Mouse (Mus musculus): ENCODE results near the gene Aacs. TPM values are rescaled to one million over a fixed set of nuclear protein-coding genes. Genes with fewer than 3 reads are reported as not detected.

Gene Aacs
- total and polyA plus RNA-seq, 3 experiments: 21.3 to 48.8 (median 39.8) TPM

DNA sequence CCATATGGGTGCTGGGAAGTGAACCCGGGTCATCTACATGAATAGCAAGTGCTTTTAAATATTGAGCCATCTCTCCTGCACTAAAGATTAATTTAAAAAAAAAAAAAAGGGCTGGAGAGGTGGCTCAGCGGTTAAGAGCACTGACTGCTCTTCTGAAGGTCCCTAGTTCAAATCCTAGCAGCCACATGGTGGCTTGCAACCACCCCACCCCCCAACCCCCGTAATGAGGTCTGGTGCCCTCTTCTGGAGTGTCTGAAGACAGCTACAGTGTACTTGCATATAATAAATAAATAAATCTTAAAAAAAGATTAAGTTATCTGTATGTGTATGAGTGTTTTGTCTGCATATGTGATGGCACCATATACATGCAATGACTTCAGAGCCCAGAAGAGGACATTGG is 15.0 kb upstream of the Aacs start:
- no peaks in the 10 kb centered on the region for H3K9me3 ChIP-seq (replicated peaks; ENCODE audit: low read length)
- peaks cover 5 to 6% of the 10 kb centered on the region in 2 experiments for H3K4me1 ChIP-seq (ENCODE audit: control insufficient read depth in 1 of 2, insufficient read depth in 2 of 2)
- in situ Hi-C loops (cut with MboI; ENCODE audit: low pct_ligation_motif_present, low pct_unique_long_range_greater_than_20kb, low sequenced_read_pairs): no loop called here
- H3K9ac ChIP-seq (ENCODE audit: insufficient read depth, low read depth): no peak overlapping the region
- H3K4me2 ChIP-seq (ENCODE audit: insufficient read depth, low read depth, poor library complexity, severe bottlenecking): no peak overlapping the region
- TF ChIP-seq PAX5 (IDR thresholded peaks at IDR 0.05; ENCODE audit: low read length): no peak
- peak in 1 of 2 experiments; percentile 28; a peak in 2 of 4 replicates for TF ChIP-seq CTCF (conservative IDR thresholded peaks at IDR 0.05 in 1 of 2, IDR thresholded peaks at IDR 0.05 in 1 of 2; ENCODE audit: low read depth in 2 of 2, low read length in 2 of 2)
- TF ChIP-seq MYC (IDR thresholded peaks at IDR 0.05; ENCODE audit: low read depth, low read length): no peak
- peaks cover 2 to 39% of the 10 kb centered on the region in 2 experiments for H3K36me3 ChIP-seq (replicated peaks in 1 of 2; ENCODE audit: control insufficient read depth in 1 of 2, insufficient read depth in 1 of 2, low read length in 1 of 2)
- no peaks in the 10 kb centered on the region for H3K27me3 ChIP-seq (replicated peaks)
- no peaks in the 10 kb centered on the region for H3K79me2 ChIP-seq (replicated peaks; ENCODE audit: control insufficient read depth, extremely low read depth, insufficient read depth, poor library complexity, severe bottlenecking)
- dilution Hi-C loops (cut with MboI; ENCODE audit: extremely low pct_ligation_motif_present, extremely low pct_unique_long_range_greater_than_20kb, low sequenced_read_pairs): no loop called here
- H3K27ac ChIP-seq (ENCODE audit: insufficient read depth, low read depth): no peak overlapping the region
- DNase-seq (ENCODE audit: extremely low read depth): no peak
- no peak overlapping the region for H3K4me3 ChIP-seq (replicated peaks in 1 of 3; ENCODE audit: low read depth in 2 of 3, low read length in 2 of 3, poor library complexity in 1 of 3)

DNA sequence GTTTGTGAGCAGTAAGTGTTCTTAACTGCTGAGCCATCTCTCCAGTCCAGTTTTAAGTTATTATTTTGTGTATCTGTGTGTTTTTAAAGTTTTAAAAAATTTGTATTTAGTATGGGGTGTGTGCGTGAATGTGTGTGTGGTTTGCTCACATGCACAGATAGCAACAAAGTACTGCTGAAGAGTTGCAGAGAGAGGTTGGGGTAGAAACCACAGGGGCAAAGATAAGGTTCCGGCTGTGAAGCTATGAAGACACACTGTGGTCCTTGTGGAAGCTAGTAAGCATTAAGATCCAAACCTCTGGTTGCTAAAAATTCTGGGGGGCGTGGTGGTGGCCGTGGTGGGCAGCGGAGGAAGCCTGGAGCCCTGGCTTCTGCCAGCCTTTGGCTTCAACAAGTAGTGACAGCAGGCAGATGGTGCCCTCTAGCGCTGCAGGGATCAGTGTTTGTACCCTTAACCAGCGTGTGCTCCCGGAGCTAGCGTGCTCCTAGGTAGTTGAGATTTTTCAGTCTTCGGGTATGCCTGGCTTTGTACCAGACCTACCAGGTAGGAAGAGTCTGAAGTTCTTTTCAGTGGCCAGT is 13.7 kb upstream of the Aacs start:
- DNase-seq (ENCODE audit: extremely low read depth): no peak
- no peak for TF ChIP-seq MYC (IDR thresholded peaks at IDR 0.05; ENCODE audit: low read depth, low read length)
- TF ChIP-seq ELF1 (IDR thresholded peaks at IDR 0.05; ENCODE audit: low read depth, low read length): no peak
- no peak for TF ChIP-seq ETS1 (conservative IDR thresholded peaks at IDR 0.05; ENCODE audit: low read depth, low read length)
- no peak for TF ChIP-seq MAZ (IDR thresholded peaks at IDR 0.05; ENCODE audit: low read depth, low read length)
- peak in 1 of 2 experiments; percentile 28; a peak in 1 of 4 replicates for TF ChIP-seq CTCF (conservative IDR thresholded peaks at IDR 0.05 in 1 of 2, IDR thresholded peaks at IDR 0.05 in 1 of 2; ENCODE audit: low read depth in 2 of 2, low read length in 2 of 2)
- TF ChIP-seq ZKSCAN1 (IDR thresholded peaks at IDR 0.05; ENCODE audit: borderline replicate concordance, low read depth, low read length): no peak
- peak; percentile 21 for TF ChIP-seq RAD21 (IDR thresholded peaks at IDR 0.05; ENCODE audit: low read depth, low read length)
- TF ChIP-seq E2F4 (IDR thresholded peaks at IDR 0.05; ENCODE audit: insufficient replicate concordance, low read depth, low read length): no peak
- TF ChIP-seq HCFC1 (IDR thresholded peaks at IDR 0.05; ENCODE audit: low read depth, low read length): no peak
- no peak for TF ChIP-seq SMC3 (IDR thresholded peaks at IDR 0.05; ENCODE audit: low read depth, low read length)
- H3K4me2 ChIP-seq (ENCODE audit: insufficient read depth, low read depth, poor library complexity, severe bottlenecking): no peak overlapping the region
- no peaks in the 10 kb centered on the region for H3K27me3 ChIP-seq (replicated peaks)
- peaks cover 5 to 10% of the 10 kb centered on the region in 2 experiments for H3K4me1 ChIP-seq (ENCODE audit: control insufficient read depth in 1 of 2, insufficient read depth in 2 of 2)
- no peak overlapping the region for H3K27ac ChIP-seq (ENCODE audit: insufficient read depth, low read depth)
- no peaks in the 10 kb centered on the region for H3K79me2 ChIP-seq (replicated peaks; ENCODE audit: control insufficient read depth, extremely low read depth, insufficient read depth, poor library complexity, severe bottlenecking)
- no peak overlapping the region for H3K4me3 ChIP-seq (replicated peaks in 1 of 3; ENCODE audit: low read depth in 2 of 3, low read length in 2 of 3, poor library complexity in 1 of 3)
- in situ Hi-C loops (cut with MboI; ENCODE audit: low pct_ligation_motif_present, low pct_unique_long_range_greater_than_20kb, low sequenced_read_pairs): no loop called here
- H3K9ac ChIP-seq (ENCODE audit: insufficient read depth, low read depth): no peak overlapping the region
- H3K36me3 ChIP-seq (replicated peaks in 1 of 2; ENCODE audit: control insufficient read depth in 1 of 2, insufficient read depth in 1 of 2, low read length in 1 of 2): peaks cover 0 to 28% of the 10 kb centered on the region in 2 experiments
- dilution Hi-C loops (cut with MboI; ENCODE audit: extremely low pct_ligation_motif_present, extremely low pct_unique_long_range_greater_than_20kb, low sequenced_read_pairs): no loop called here
- no peaks in the 10 kb centered on the region for H3K9me3 ChIP-seq (replicated peaks; ENCODE audit: low read length)

DNA sequence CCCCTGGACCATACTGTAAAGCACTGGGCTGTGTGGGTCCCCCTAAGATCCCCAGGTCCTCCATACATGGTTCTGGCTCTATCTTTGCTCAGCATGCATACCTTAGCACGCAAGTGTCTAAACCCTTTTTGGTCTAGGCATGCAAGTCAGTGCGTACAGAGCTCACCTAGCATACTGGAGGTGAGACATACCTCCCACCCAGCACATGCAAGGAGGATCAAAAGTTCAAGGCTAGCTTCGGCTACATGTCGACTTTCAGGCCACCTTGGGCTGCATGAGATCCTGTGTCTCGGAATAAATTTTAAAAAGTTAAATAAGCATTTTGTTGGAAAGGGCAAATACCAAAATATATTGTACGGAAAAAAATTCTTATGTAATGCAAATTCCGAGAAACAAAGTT is 10.4 kb upstream of the Aacs start:
- Histone ChIP-seq H3K27me3 (replicated peaks) (no peaks in the 10 kb centered on the region), H3K4me1 (ENCODE audit: control insufficient read depth in 1 of 2, insufficient read depth in 2 of 2) (peaks cover 5 to 16% of the 10 kb centered on the region in 2 experiments), H3K79me2 (replicated peaks; ENCODE audit: control insufficient read depth, extremely low read depth, insufficient read depth, poor library complexity, severe bottlenecking) (no peaks in the 10 kb centered on the region), H3K9me3 (replicated peaks; ENCODE audit: low read length) (no peaks in the 10 kb centered on the region), H3K4me2 (ENCODE audit: insufficient read depth, low read depth, poor library complexity, severe bottlenecking) (peak overlapping the region; percentile 55; the same call in 1 of the 2 replicates), H3K27ac (ENCODE audit: insufficient read depth, low read depth) (no peak overlapping the region), H3K9ac (ENCODE audit: insufficient read depth, low read depth) (no peak overlapping the region), H3K4me3 (replicated peaks in 1 of 3; ENCODE audit: low read depth in 2 of 3, low read length in 2 of 3, poor library complexity in 1 of 3) (no peak overlapping the region), H3K36me3 (replicated peaks in 1 of 2; ENCODE audit: control insufficient read depth in 1 of 2, insufficient read depth in 1 of 2, low read length in 1 of 2) (peaks cover 0 to 7% of the 10 kb centered on the region in 2 experiments)
- DNase-seq (ENCODE audit: extremely low read depth): no peak
- no peak for TF ChIP-seq CTCF (conservative IDR thresholded peaks at IDR 0.05 in 1 of 2, IDR thresholded peaks at IDR 0.05 in 1 of 2; ENCODE audit: low read depth in 2 of 2, low read length in 2 of 2)
- TF ChIP-seq USF1 (IDR thresholded peaks at IDR 0.05; ENCODE audit: low read depth, low read length): no peak
- TF ChIP-seq IRF4 (IDR thresholded peaks at IDR 0.05; ENCODE audit: low read depth, low read length): no peak
- TF ChIP-seq USF2 (conservative IDR thresholded peaks at IDR 0.05; ENCODE audit: low read depth, low read length): no peak
- no peak for TF ChIP-seq EP300 (IDR thresholded peaks at IDR 0.05; ENCODE audit: low read length)
- no peak for TF ChIP-seq ELF1 (IDR thresholded peaks at IDR 0.05; ENCODE audit: low read depth, low read length)
- no peak for TF ChIP-seq BHLHE40 (IDR thresholded peaks at IDR 0.05; ENCODE audit: low read depth, low read length)
- TF ChIP-seq POLR2AphosphoS2 (IDR thresholded peaks at IDR 0.05; ENCODE audit: low read depth, low read length): no peak
- no peak for TF ChIP-seq JUND (conservative IDR thresholded peaks at IDR 0.05; ENCODE audit: low read depth, low read length)
- no peak for TF ChIP-seq PAX5 (IDR thresholded peaks at IDR 0.05; ENCODE audit: low read length)
- TF ChIP-seq ETS1 (conservative IDR thresholded peaks at IDR 0.05; ENCODE audit: low read depth, low read length): no peak
- no peak for TF ChIP-seq ZKSCAN1 (IDR thresholded peaks at IDR 0.05; ENCODE audit: borderline replicate concordance, low read depth, low read length)
- in situ Hi-C loops (cut with MboI; ENCODE audit: low pct_ligation_motif_present, low pct_unique_long_range_greater_than_20kb, low sequenced_read_pairs): no loop called here
- dilution Hi-C loops (cut with MboI; ENCODE audit: extremely low pct_ligation_motif_present, extremely low pct_unique_long_range_greater_than_20kb, low sequenced_read_pairs): no loop called here
